Mouse (Mus musculus) cortical plate, adult 2 months (tissue): Measurements from ENCODE around the gene Gng4.

Experiments used
- CTCF ChIP-seq: fragments of 200-500 bp; IDR thresholded peaks from 2 replicates; pipeline ENCODE4 v1.5.1; 2011; ENCODE audit warnings: mild to moderate bottlenecking, control low read depth, low read length; ENCODE audit not compliant: insufficient read depth; ENCODE audit errors: extremely low read depth
- POLR2A ChIP-seq: fragments of 200-500 bp; IDR thresholded peaks from 2 replicates; pipeline ENCODE4 v1.6.1; 2011; ENCODE audit warnings: mild to moderate bottlenecking, low read length, control low read depth; ENCODE audit not compliant: insufficient read depth; ENCODE audit errors: extremely low read depth

DNA sequence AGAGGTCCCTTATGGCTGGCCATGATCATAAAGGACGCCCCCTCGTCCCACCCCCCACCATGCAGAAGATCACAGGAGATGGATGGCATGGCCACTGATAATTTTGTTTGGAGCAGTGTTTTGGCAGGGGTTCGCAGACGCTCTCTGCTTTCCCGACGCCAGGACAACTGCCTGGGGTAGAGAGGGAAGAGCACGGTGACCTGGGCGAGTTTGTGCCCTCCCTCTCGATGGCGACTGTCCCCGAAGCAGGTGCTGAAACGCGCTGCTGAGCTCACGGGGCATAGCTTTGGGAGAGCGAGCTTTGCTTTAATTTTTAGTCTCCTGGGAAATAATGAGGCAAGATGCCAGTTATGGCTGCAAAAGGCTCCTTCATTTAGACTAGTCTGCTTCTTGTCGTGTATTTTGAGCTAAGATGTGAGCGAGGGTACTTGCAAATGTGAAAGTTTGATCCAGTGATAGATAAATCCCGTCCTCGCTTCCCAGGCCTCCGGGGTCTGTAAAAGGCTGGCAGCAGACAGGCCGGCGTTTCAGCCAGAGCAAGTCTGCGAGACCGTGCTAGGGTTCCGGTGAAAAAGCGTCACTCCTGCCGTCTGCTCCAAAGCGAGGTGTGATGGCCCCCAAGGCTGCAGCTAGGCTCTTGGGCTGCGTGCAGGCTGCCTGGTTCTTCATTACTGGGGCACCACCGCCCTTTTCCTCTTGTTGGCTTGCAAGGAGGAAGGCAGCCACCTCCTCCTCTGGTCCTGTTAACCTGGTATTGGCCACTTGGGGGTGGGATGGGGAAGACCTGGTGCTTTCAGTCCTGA lies 1.3 kb downstream of the Gng4 start:
- TF ChIP-seq POLR2A (no peak), CTCF (no peak)
